ENCODE assay signal across 16 mouse cellular contexts in genomic region chr6:95742378-95742777, GRCm38 (mm10). TPM values are rescaled to one million over a fixed set of nuclear protein-coding genes. Genes with fewer than 3 reads are reported as not detected.
DNase-seq lines count a peak whose midpoint lies in the region; ATAC-seq and TF ChIP-seq lines count a peak whose summit lies in the region.
"Had no signal": no experiment of that assay in that cellular context is flagged by ENCODE, and none has a peak within 500 bp of the region (broad histone marks: within the 10 kb centered on the region; RNA-seq: fewer than 3 reads in every experiment).

No protein-coding gene starts in this region.

- H3K36me3 ChIP-seq in liver, postnatal 0 days (replicated peaks; ENCODE audit: insufficient read depth, low read length), result no peaks in the 10 kb centered on the region
- H3K36me3 ChIP-seq: hindbrain, embryonic 12.5 days; limb, embryonic 15.5 days; neural tube, embryonic 15.5 days had no signal

- no peak for TF ChIP-seq EP300 in liver, postnatal 0 days (IDR thresholded peaks at IDR 0.05; ENCODE audit: low read depth)

- peak; percentile 31 for DNase-seq in gastrocnemius, adult 2 months
- DNase-seq in gastrocnemius, postnatal 25 days, result no peak
- peak; percentile 24 for DNase-seq in liver, postnatal 0 days
- no peak for DNase-seq in liver
- peak; percentile 49 to 66 for DNase-seq in kidney, postnatal 4 days
- peak; percentile 68 to 72 for DNase-seq in lung, postnatal 4 days
- no peak for DNase-seq in cerebellum, adult 9-10 months
- DNase-seq in right cerebral cortex, adult 2 months (ENCODE audit: low spot score in 2 of 2), result no peak
- DNase-seq: cerebellum, adult 8-10 months; right cerebral cortex, postnatal 25 days; thymus, postnatal 14 days had no signal

- no peaks in the 10 kb centered on the region for H3K27me3 ChIP-seq in liver, postnatal 0 days (ENCODE audit: insufficient read depth, low read length)
- H3K27me3 ChIP-seq: forebrain, embryonic 13.5 days; hindbrain, embryonic 12.5 days; limb, embryonic 15.5 days; neural tube, embryonic 15.5 days had no signal

- H3K4me1 ChIP-seq in liver, postnatal 0 days (ENCODE audit: insufficient read depth), result no peaks in the 10 kb centered on the region
- H3K4me1 ChIP-seq: forebrain, embryonic 13.5 days; hindbrain, embryonic 12.5 days; limb, embryonic 15.5 days had no signal

- WGBS in liver, postnatal 0 days (ENCODE audit: insufficient replicate concordance), result 71% methylated on average over 4 of the region's 4 CpGs

- no peak overlapping the region for H3K4me2 ChIP-seq in liver, postnatal 0 days (ENCODE audit: low read depth, low read length)
- H3K4me2 ChIP-seq: forebrain, embryonic 13.5 days; hindbrain, embryonic 12.5 days; limb, embryonic 15.5 days; neural tube, embryonic 15.5 days had no signal

- intact Hi-C loops in gastrocnemius, adult 2 months (cut with DNase I), result no loop called here

- ATAC-seq in liver, postnatal 0 days, result no peak; the same call in 1 of the 2 replicates
- ATAC-seq: forebrain, embryonic 13.5 days; intestine, postnatal 0 days had no signal

- no peak for TF ChIP-seq CTCF in gastrocnemius, adult 2 months (IDR thresholded peaks at IDR 0.05)
- no peak for TF ChIP-seq CTCF in liver, postnatal 0 days (IDR thresholded peaks at IDR 0.05; ENCODE audit: low read depth)

- H3K9me3 ChIP-seq in liver, postnatal 0 days (ENCODE audit: low read length), result no peaks in the 10 kb centered on the region
- H3K9me3 ChIP-seq: forebrain, embryonic 13.5 days; hindbrain, embryonic 12.5 days; limb, embryonic 15.5 days; neural tube, embryonic 15.5 days had no signal

- no peak overlapping the region for H3K9ac ChIP-seq in liver, postnatal 0 days (replicated peaks)
- H3K9ac ChIP-seq: forebrain, embryonic 13.5 days; hindbrain, embryonic 12.5 days; limb, embryonic 15.5 days; neural tube, embryonic 15.5 days had no signal

- no peak overlapping the region for H3K4me3 ChIP-seq in gastrocnemius, adult 2 months
- H3K4me3 ChIP-seq in liver, postnatal 0 days (ENCODE audit: low read depth, low read length), result no peak overlapping the region
- H3K4me3 ChIP-seq: forebrain, embryonic 13.5 days; hindbrain, embryonic 12.5 days; limb, embryonic 15.5 days; neural tube, embryonic 15.5 days had no signal

- no peak overlapping the region for H3K27ac ChIP-seq in gastrocnemius, adult 2 months
- H3K27ac ChIP-seq in liver, postnatal 0 days (ENCODE audit: low read depth), result no peak overlapping the region
- H3K27ac ChIP-seq: forebrain, embryonic 13.5 days; hindbrain, embryonic 12.5 days; limb, embryonic 15.5 days; neural tube, embryonic 15.5 days had no signal

RNA-seq across cellular contexts. Expression of gene Suclg2, which starts 23.8 kb away (rescaled TPM):
- 10 to 100 TPM; 43.0 to 66.2 TPM for total RNA-seq in gastrocnemius, adult 2 months (2021)
- 10 to 100 TPM; 33.2 to 40.4 TPM for total RNA-seq in gastrocnemius, postnatal 25 days (2021)
- polyA plus RNA-seq in liver, postnatal 0 days (2015; fragmentation: Nextera tagmentation; extraction: Ambion mirVana), result 70.9 and 73.1 TPM in 2 replicates

Comparison
In these comparisons a context has a peak if more than half of its experiments do, and no peak if none do; other contexts are left out.
1. DNase-seq: peak in gastrocnemius, adult 2 months (single experiment), liver, postnatal 0 days (single experiment), kidney, postnatal 4 days (2 of 2) and lung, postnatal 4 days (2 of 2); none in gastrocnemius, postnatal 25 days (single experiment), liver (single experiment), cerebellum, adult 9-10 months (single experiment) and right cerebral cortex, adult 2 months (0 of 2).